Mouse (Mus musculus) central nervous system, embryonic 18 days (tissue): ENCODE results near the gene Pilrb1. TPM values are rescaled to one million over a fixed set of nuclear protein-coding genes. Genes with fewer than 3 reads are reported as not detected.

Experiments
- polyA plus RNA-seq: library from polyadenylated mRNA; depleted of rRNA; stranded (reverse); fragments of >200 nt; gene quantifications from 2 replicates; pipeline ENCODE4 v1.2.3, GENCODE M21; 2012; rRNA removed

Pilrb1 gene
- 0.04 TPM in 1 of 2 replicates, not detected in the other for polyA plus RNA-seq

GRCm38 (mm10) chr5:137857960-137858710 lies at the start of gene Pilrb1:
Pilrb1 (minus strand) TSS chr5:137858106.

DNA sequence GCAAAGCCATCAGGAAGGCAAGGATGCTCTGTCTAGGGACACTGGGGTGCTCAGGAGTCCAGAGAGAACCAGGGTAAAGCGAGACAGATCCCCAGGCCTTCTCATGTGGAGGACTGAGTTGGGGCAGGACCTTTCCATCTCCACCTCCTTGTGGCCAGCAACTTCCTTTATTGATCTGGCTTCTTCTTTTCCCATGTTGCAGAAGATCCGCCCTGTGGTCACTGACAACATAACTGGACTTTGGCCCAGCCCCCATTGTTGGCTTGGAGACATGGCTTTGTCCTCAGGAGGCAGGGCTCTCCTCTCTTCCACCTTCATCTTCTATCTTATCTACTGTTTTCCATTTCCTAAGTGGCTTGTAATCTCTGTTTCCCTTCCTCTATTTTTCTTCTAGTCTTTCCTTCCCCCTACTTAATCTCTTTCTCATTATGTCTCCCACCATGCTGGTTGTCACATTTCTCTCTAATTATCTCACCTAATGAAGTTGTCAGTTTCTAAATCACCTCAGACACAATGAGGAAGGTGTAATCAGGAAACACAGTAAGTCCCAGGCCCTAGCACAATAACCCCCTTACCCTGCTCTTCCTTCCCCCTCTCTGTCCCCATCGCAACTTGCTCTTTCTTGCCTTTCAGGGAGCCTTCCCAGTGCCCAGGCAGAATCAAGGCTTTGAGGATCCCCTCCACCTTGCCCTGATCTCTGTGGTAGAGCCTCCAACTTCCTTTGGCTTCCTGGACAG lies 13.9 kb upstream of the Pilrb1 start, which contains the start of gene Pilrb2:
TSS of gene Pilrb2 (minus strand) at position 172 of the 737 bp plus-strand sequence.

GRCm38 (mm10) chr5:137835966-137836520 lies 21.9 kb downstream of the Pilrb1 start, which contains the start of gene Pilra:
Pilra (minus strand) TSS chr5:137836281.

Other genes starting within 250 kb of the Pilrb1 start
- gene Pcolce, start 244.3 kb downstream of the Pilrb1 start, polyA plus RNA-seq: 16.1 and 32.8 TPM in 2 replicates
- gene Fbxo24, start 229.1 kb downstream of the Pilrb1 start, polyA plus RNA-seq: 0.16 and 0.23 TPM in 2 replicates
- 9.6 and 11.4 TPM in 2 replicates for gene Lrch4, start 229.0 kb downstream of the Pilrb1 start, polyA plus RNA-seq
- gene Gm20605, start 228.9 kb downstream of the Pilrb1 start, polyA plus RNA-seq: 10.2 and 10.7 TPM in 2 replicates
- gene Sap25, start 216.8 kb downstream of the Pilrb1 start, polyA plus RNA-seq: 17.5 and 20.8 TPM in 2 replicates
- gene Irs3, start 212.4 kb downstream of the Pilrb1 start, polyA plus RNA-seq: 0.11 and 0.12 TPM in 2 replicates
- 21.1 and 22.9 TPM in 2 replicates for gene Agfg2, start 173.4 kb downstream of the Pilrb1 start, polyA plus RNA-seq
- 180 and 212 TPM in 2 replicates for gene Nyap1, start 116.5 kb downstream of the Pilrb1 start, polyA plus RNA-seq
- gene Tsc22d4, start 112.4 kb downstream of the Pilrb1 start, polyA plus RNA-seq: 68.3 and 79.4 TPM in 2 replicates
- gene Ppp1r35, start 79.3 kb downstream of the Pilrb1 start, polyA plus RNA-seq: 46.6 and 55.4 TPM in 2 replicates
- gene Mepce, start 70.5 kb downstream of the Pilrb1 start, polyA plus RNA-seq: 30.1 and 30.3 TPM in 2 replicates
- gene Zcwpw1, start 70.3 kb downstream of the Pilrb1 start, polyA plus RNA-seq: 9.8 and 11.7 TPM in 2 replicates
- gene Pilra, start 21.8 kb downstream of the Pilrb1 start, polyA plus RNA-seq: 0.25 and 0.45 TPM in 2 replicates
- 0.05 TPM in 1 of 2 replicates, not detected in the other for gene Pilrb2, start 13.7 kb upstream of the Pilrb1 start, polyA plus RNA-seq
- gene Cyp3a13, start 63.5 kb upstream of the Pilrb1 start, polyA plus RNA-seq: 0.03 and 0.08 TPM in 2 replicates
- 1.1 and 2.6 TPM in 2 replicates for gene Gjc3, start 105.0 kb upstream of the Pilrb1 start, polyA plus RNA-seq
- 0.04 TPM in 1 of 2 replicates, not detected in the other for gene Azgp1, start 123.4 kb upstream of the Pilrb1 start, polyA plus RNA-seq
- not detected in 2 replicates for gene Smok3a, start 163.2 kb upstream of the Pilrb1 start, polyA plus RNA-seq
- not detected in 2 replicates for gene Smok3b, start 163.3 kb upstream of the Pilrb1 start, polyA plus RNA-seq
- not detected in 2 replicates for gene Smok3c, start 195.1 kb upstream of the Pilrb1 start, polyA plus RNA-seq
- 16.3 and 16.6 TPM in 2 replicates for gene Zkscan1, start 227.0 kb upstream of the Pilrb1 start, polyA plus RNA-seq